Mouse (Mus musculus): ENCODE measurements at regions not wholly inside any gene's neighbourhood (a gene's known extent, or its start where the extent isn't known, plus 50 kb on each side); places are given as distances from the start of the nearest gene placed in this dataset.

- Histone ChIP-seq H3K4me1 (ENCODE audit: control insufficient read depth, insufficient read depth, insufficient read length) (no peaks in the 10 kb centered on the region), H3K36me3 (ENCODE audit: control insufficient read depth, insufficient read depth, low read length) (no peaks in the 10 kb centered on the region), H3K27me3 (ENCODE audit: control insufficient read depth, insufficient read depth, low read length) (no peaks in the 10 kb centered on the region), H3K4me3 (ENCODE audit: extremely low read depth, insufficient read depth, insufficient read length) (no peak overlapping the region), H3K27ac (ENCODE audit: insufficient read depth, low read length) (no peak overlapping the region)
- WGBS = 75% methylated on average over 3 of the region's 3 CpGs
- DNase-seq (ENCODE audit: low read depth in 1 of 2, low spot score in 2 of 2) = no peak
- no peak for TF ChIP-seq CTCF (IDR thresholded peaks at IDR 0.05; ENCODE audit: extremely low read depth, insufficient read depth, insufficient read length, insufficient replicate concordance)
- TF ChIP-seq POLR2A (IDR thresholded peaks at IDR 0.05; ENCODE audit: low read depth, low read length) = no peak
These were observed 111.5 kb upstream of the Rxfp2 start for GRCm38 (mm10) chr5:149906927-149907326.

- Histone ChIP-seq H3K27me3 (ENCODE audit: control insufficient read depth, insufficient read depth, low read length) (no peaks in the 10 kb centered on the region), H3K4me3 (ENCODE audit: extremely low read depth, insufficient read depth, insufficient read length) (no peak overlapping the region), H3K36me3 (ENCODE audit: control insufficient read depth, insufficient read depth, low read length) (no peaks in the 10 kb centered on the region), H3K4me1 (ENCODE audit: control insufficient read depth, insufficient read depth, insufficient read length) (no peaks in the 10 kb centered on the region), H3K27ac (ENCODE audit: insufficient read depth, low read length) (no peak overlapping the region)
- TF ChIP-seq CTCF (IDR thresholded peaks at IDR 0.05; ENCODE audit: extremely low read depth, insufficient read depth, insufficient read length, insufficient replicate concordance) = no peak
- TF ChIP-seq POLR2A (IDR thresholded peaks at IDR 0.05; ENCODE audit: low read depth, low read length) = no peak
- no peak for DNase-seq (ENCODE audit: low read depth in 1 of 2, low spot score in 2 of 2)
- 32% methylated on average over 4 of the region's 4 CpGs for WGBS
These were observed 109.9 kb upstream of the Rxfp2 start for GRCm38 (mm10) chr5:149908376-149909078.

- DNase-seq (ENCODE audit: low read depth in 1 of 2, low spot score in 2 of 2) = no peak
- H3K4me3 ChIP-seq (ENCODE audit: extremely low read depth, insufficient read depth, insufficient read length) = no peak overlapping the region
- TF ChIP-seq CTCF (IDR thresholded peaks at IDR 0.05; ENCODE audit: extremely low read depth, insufficient read depth, insufficient read length, insufficient replicate concordance) = no peak
- TF ChIP-seq POLR2A (IDR thresholded peaks at IDR 0.05; ENCODE audit: low read depth, low read length) = no peak
- no peaks in the 10 kb centered on the region for H3K36me3 ChIP-seq (ENCODE audit: control insufficient read depth, insufficient read depth, low read length)
- no peak overlapping the region for H3K27ac ChIP-seq (ENCODE audit: insufficient read depth, low read length)
- no peaks in the 10 kb centered on the region for H3K4me1 ChIP-seq (ENCODE audit: control insufficient read depth, insufficient read depth, insufficient read length)
- 45% methylated on average over 13 of the region's 13 CpGs for WGBS
- H3K27me3 ChIP-seq (ENCODE audit: control insufficient read depth, insufficient read depth, low read length) = no peaks in the 10 kb centered on the region
These were observed 109.3 kb upstream of the Rxfp2 start for GRCm38 (mm10) chr5:149909108-149909739.

GRCm38 (mm10) chr5:149909971-149910370 lies 108.5 kb upstream of the Rxfp2 start:
- no peaks in the 10 kb centered on the region for H3K27me3 ChIP-seq (ENCODE audit: control insufficient read depth, insufficient read depth, low read length)
- no peaks in the 10 kb centered on the region for H3K36me3 ChIP-seq (ENCODE audit: control insufficient read depth, insufficient read depth, low read length)
- no peak overlapping the region for H3K4me3 ChIP-seq (ENCODE audit: extremely low read depth, insufficient read depth, insufficient read length)
- no peak overlapping the region for H3K27ac ChIP-seq (ENCODE audit: insufficient read depth, low read length)
- H3K4me1 ChIP-seq (ENCODE audit: control insufficient read depth, insufficient read depth, insufficient read length) = no peaks in the 10 kb centered on the region
- no peak for TF ChIP-seq CTCF (IDR thresholded peaks at IDR 0.05; ENCODE audit: extremely low read depth, insufficient read depth, insufficient read length, insufficient replicate concordance)
- no peak for TF ChIP-seq POLR2A (IDR thresholded peaks at IDR 0.05; ENCODE audit: low read depth, low read length)
- no peak for DNase-seq (ENCODE audit: low read depth in 1 of 2, low spot score in 2 of 2)
- 36% methylated on average over 8 of the region's 8 CpGs for WGBS

GRCm38 (mm10) chr5:149911968-149912367 lies 106.5 kb upstream of the Rxfp2 start:
- H3K36me3 ChIP-seq (ENCODE audit: control insufficient read depth, insufficient read depth, low read length) = no peaks in the 10 kb centered on the region
- 92% methylated on average over 8 of the region's 8 CpGs for WGBS
- DNase-seq (ENCODE audit: low read depth in 1 of 2, low spot score in 2 of 2) = no peak
- no peak overlapping the region for H3K27ac ChIP-seq (ENCODE audit: insufficient read depth, low read length)
- TF ChIP-seq POLR2A (IDR thresholded peaks at IDR 0.05; ENCODE audit: low read depth, low read length) (no peak), CTCF (IDR thresholded peaks at IDR 0.05; ENCODE audit: extremely low read depth, insufficient read depth, insufficient read length, insufficient replicate concordance) (no peak)
- no peaks in the 10 kb centered on the region for H3K27me3 ChIP-seq (ENCODE audit: control insufficient read depth, insufficient read depth, low read length)
- H3K4me1 ChIP-seq (ENCODE audit: control insufficient read depth, insufficient read depth, insufficient read length) = no peaks in the 10 kb centered on the region
- no peak overlapping the region for H3K4me3 ChIP-seq (ENCODE audit: extremely low read depth, insufficient read depth, insufficient read length)

- no peaks in the 10 kb centered on the region for H3K4me1 ChIP-seq (ENCODE audit: control insufficient read depth, insufficient read depth, insufficient read length)
- TF ChIP-seq CTCF (IDR thresholded peaks at IDR 0.05; ENCODE audit: extremely low read depth, insufficient read depth, insufficient read length, insufficient replicate concordance) (no peak), POLR2A (IDR thresholded peaks at IDR 0.05; ENCODE audit: low read depth, low read length) (no peak)
- H3K36me3 ChIP-seq (ENCODE audit: control insufficient read depth, insufficient read depth, low read length) = no peaks in the 10 kb centered on the region
- H3K4me3 ChIP-seq (ENCODE audit: extremely low read depth, insufficient read depth, insufficient read length) = no peak overlapping the region
- no peak overlapping the region for H3K27ac ChIP-seq (ENCODE audit: insufficient read depth, low read length)
- no peak for DNase-seq (ENCODE audit: low read depth in 1 of 2, low spot score in 2 of 2)
- H3K27me3 ChIP-seq (ENCODE audit: control insufficient read depth, insufficient read depth, low read length) = no peaks in the 10 kb centered on the region
These were observed 102.7 kb upstream of the Rxfp2 start for GRCm38 (mm10) chr5:149915761-149916160.

GRCm38 (mm10) chr5:149917374-149917773 lies 101.1 kb upstream of the Rxfp2 start:
- H3K4me1 ChIP-seq (ENCODE audit: control insufficient read depth, insufficient read depth, insufficient read length) = no peaks in the 10 kb centered on the region
- no peak overlapping the region for H3K27ac ChIP-seq (ENCODE audit: insufficient read depth, low read length)
- no peaks in the 10 kb centered on the region for H3K36me3 ChIP-seq (ENCODE audit: control insufficient read depth, insufficient read depth, low read length)
- WGBS = 48% methylated on average over 3 of the region's 3 CpGs
- no peaks in the 10 kb centered on the region for H3K27me3 ChIP-seq (ENCODE audit: control insufficient read depth, insufficient read depth, low read length)
- no peak overlapping the region for H3K4me3 ChIP-seq (ENCODE audit: extremely low read depth, insufficient read depth, insufficient read length)
- TF ChIP-seq CTCF (IDR thresholded peaks at IDR 0.05; ENCODE audit: extremely low read depth, insufficient read depth, insufficient read length, insufficient replicate concordance) = no peak
- TF ChIP-seq POLR2A (IDR thresholded peaks at IDR 0.05; ENCODE audit: low read depth, low read length) = no peak
- no peak for DNase-seq (ENCODE audit: low read depth in 1 of 2, low spot score in 2 of 2)
